Mouse (Mus musculus): ENCODE measurements around the gene 4932438A13Rik.

Gene 4932438A13Rik

DNA sequence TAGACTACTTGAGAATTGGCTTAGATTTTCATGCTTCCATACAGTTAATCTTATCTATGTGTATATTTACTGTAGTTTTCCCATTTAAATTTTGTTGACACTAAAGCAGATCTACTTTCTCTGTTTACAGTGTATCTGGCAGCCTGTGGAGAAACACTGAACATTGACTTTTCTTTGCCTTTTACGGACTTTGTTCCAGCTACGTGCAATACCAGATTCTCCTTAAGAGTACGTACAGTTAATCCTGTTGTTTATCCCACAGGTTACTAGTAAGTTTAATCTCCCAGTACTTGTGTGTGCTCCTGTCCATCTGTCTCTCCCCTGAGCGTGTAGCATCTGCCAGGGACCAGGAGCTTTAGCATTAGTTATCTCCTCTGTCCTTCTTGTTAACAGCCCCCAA is 55.4 kb downstream of the 4932438A13Rik start:
- in situ Hi-C loops (cut with MboI, MseI), result no loop called here

DNA sequence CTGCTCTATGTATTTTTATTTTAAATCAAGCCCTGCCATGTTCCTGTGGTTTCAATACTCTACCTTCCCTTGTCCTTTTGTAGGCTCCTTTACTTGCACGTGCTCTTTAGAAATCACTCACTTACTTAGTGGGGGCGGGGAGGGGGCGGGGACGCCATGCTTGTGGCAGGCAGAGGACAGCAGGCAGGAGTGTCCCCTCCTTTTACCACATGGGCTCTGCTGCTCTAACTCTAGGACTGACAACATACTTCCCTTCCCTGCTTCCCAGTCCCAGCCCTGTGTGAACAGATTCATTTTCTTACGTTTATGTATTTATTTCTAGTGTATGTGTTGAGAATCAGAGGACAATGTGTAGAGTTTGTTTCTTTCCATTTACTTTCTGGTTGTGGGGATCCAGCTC is 78.7 kb downstream of the 4932438A13Rik start:
- in situ Hi-C loops (cut with MboI, MseI), result no loop called here

DNA sequence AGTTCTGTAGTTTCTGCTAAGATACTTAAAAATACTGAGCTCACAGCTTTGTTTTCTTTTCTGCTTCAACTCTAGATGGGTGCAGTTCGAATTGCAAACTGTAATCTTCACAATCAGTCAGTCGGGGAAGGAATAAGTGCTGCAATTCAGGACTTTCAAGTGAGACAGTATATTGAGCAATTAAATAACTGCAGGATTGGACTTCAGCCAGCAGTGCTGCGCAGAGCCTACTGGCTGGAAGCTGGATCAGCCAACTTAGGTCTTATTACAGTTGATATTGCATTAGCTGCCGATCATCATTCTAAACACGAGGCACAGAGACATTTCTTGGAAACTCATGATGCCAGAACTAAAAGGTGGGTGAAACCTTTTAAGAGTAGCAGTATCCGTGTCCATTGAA is 79.2 kb downstream of the 4932438A13Rik start:
- in situ Hi-C loops (cut with MboI, MseI), result no loop called here

DNA sequence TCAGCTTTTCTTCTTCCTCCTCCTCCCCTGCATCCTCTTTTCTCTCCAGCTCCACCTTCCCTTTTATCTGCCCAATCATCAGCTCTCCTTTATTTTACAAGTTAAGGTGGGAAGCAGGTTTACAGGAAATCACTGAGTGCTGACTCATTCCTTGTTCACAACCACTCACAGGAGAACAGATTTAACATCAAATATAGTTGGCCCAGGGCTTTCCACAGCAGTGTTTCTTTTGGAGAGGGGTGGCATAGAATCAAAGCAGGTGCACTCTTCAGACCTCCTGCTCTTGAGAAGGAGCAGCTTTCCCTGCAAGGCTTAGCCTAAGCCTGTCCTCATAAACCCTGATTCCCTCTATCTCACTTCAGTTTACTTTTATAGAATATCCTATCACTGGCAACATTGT is 80.8 kb downstream of the 4932438A13Rik start:
- in situ Hi-C loops (cut with MboI, MseI), result no loop called here

DNA sequence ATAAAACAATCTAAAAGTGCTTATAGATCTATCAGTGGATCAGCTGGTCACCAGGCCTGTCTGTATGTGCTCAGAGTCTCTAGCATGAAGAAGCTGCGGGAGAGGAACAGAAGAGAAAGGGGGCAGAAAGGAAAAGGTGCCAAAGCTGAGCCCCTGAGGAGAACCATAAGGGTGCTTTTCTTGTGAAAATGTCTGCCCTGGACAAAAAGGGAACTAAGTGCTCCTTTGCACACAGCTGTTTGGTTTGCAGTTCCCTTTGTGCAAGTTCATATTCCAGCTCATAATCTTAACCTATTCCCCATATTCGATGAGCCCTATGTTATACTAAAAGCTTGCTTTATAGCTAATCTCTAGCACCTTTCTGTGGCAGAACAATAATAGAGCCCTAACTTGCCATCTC is 175.1 kb downstream of the 4932438A13Rik start:
- in situ Hi-C loops (cut with MboI, MseI), result loop anchor here (25.0 kb wide), 1 partner anchor 1324 kb away; no protein-coding TSS in a partner anchor

DNA sequence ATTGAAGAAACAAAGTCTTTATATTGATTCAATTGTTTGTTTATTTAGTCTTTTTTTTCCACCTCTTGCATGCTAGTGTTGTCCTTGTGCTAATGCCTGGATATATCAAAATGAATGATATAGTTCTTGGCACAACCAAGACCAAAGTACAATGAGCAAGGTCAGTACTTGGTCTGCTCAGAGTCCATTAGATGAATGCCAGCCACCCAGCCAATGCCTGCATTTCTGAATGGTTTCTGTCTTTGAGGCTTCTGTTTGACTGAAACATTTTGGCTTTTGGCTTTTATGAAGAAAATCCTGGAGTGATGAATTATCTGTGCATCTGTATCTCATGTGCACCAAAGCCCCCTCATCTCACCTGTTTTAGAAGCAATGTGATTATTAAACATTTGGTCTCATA is 176.9 kb downstream of the 4932438A13Rik start:
- in situ Hi-C loops (cut with MboI, MseI), result loop anchor here (25.0 kb wide), 1 partner anchor 1322 kb away; no protein-coding TSS in a partner anchor

DNA sequence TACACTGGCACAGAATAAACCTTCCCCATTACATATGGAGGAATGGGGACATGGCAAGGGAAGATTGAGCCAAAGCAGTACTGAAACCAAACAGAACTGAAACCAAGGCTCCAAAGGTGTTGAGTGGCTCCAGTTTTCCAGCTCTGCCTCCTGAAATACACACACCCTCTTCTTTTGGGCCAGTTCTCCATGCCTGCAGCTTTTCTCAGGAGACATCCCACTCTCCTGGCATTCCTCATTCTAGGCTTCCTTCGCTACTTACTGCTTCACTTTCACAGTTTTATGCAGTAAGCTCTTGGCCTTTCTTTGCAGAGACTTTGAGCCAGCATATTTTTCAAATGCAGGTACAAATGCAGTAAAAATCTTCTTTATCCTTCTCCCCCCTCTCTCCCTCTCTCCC is 188.6 kb downstream of the 4932438A13Rik start:
- in situ Hi-C loops (cut with MboI, MseI), result no loop called here

DNA sequence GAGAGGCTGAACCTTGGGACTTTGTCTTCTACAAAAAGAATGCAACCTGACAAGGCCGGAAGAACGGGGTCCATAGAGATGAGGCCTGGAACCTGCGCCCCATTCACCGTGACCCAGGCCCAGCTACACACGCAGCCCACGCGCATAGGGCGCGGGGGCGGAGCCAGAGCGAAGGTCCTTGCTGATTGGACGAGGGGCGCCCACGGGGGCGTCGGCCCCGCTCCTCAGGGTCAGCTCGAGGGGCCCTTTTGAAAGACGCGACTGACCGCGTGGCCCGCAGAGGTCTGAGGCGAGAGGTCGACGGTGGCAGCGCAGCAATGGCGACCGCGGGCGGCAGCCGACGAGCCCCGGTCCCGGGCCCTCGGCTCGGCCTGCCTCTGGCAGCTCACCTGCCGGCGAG is 200.5 kb downstream of the 4932438A13Rik start, which contains the start of gene Adad1:
Gene Adad1 (plus strand): TSS at position 122 of the 400 bp plus-strand sequence.
- in situ Hi-C loops (cut with MboI, MseI), result no loop called here

DNA sequence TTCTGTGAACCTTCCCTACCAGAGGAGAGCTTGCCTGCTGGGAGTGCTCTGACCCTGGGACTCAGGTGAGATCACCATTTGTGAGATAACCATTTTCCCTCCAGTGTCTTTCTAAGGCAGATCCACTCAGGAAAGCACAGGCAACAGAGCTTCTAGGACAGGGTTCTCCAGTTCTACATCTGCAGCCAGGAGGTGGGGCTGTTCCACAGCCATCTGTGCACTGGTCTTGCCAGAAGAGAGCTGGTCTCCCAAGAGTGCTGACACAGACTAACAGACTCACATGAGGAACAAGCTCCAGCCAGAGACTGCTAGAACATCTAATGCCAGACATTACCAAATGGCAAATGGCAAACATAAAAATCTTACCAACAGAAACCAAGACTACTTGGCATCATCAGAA is 210.3 kb downstream of the 4932438A13Rik start:
- in situ Hi-C loops (cut with MboI, MseI), result loop anchor here (5.0 kb wide), 1 partner anchor 129 kb away; no protein-coding TSS in a partner anchor

DNA sequence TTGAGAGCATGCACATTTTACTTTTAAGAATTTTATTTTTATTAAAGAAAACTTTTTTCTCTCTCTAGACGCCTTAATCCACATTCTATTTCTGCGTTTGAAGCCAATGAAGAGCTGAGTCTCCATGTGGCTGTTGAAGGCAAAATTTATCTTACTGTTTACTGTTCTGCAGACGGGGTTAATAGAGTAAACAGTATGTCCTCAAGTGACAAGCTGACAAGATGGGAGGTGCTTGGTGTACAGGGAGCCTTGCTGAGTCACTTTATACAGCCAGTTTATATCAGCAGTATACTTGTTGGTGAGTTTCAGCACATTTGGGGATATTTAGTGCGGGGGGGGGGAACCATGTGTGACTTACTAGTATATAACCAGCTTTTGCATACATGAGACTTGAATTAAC is 222.0 kb downstream of the 4932438A13Rik start:
- in situ Hi-C loops (cut with MboI, MseI), result no loop called here

DNA sequence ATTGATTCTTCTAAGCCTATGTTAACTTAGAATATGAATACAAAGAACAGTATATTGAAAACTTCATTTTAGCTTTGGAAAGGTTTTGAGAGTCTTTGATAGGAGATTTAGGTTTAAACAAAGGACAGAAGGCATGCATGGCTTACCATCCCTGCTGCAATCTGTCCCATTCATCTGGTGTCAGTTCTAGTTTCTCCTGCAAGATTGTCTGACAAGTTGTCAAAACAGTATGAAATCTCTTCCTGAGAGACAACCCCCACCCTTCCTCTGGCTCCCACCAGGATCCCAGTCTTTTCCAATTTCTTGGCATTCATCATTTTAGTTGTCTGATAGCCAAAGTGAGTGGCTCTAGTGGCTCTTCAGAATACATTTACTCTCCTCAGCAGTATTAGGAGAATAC is 227.8 kb downstream of the 4932438A13Rik start:
- in situ Hi-C loops (cut with MboI, MseI), result no loop called here
